ENCODE assay signal across 19 mouse cellular contexts in genomic region chr17:25441417-25441816, GRCm38 (mm10). TPM values are rescaled to one million over a fixed set of nuclear protein-coding genes. Genes with fewer than 3 reads are reported as not detected.
"Had no signal": no experiment of that assay in that cellular context is flagged by ENCODE, and none has a peak within 500 bp of the region (broad histone marks: within the 10 kb centered on the region; RNA-seq: fewer than 3 reads in every experiment).

No protein-coding gene starts in this region.

- ATAC-seq: midbrain, embryonic 13.5 days; midbrain, embryonic 15.5 days had no signal

- H3K27ac ChIP-seq: limb, embryonic 15.5 days; midbrain, embryonic 10.5 days; midbrain, embryonic 13.5 days; midbrain, embryonic 15.5 days; neural tube, embryonic 12.5 days; stomach, embryonic 15.5 days; stomach, postnatal 0 days had no signal

- H3K9me3 ChIP-seq: limb, embryonic 15.5 days; midbrain, embryonic 10.5 days; midbrain, embryonic 15.5 days; neural tube, embryonic 12.5 days; stomach, embryonic 15.5 days had no signal

- H3K4me1 ChIP-seq: neural tube, embryonic 12.5 days had no signal

- H3K9ac ChIP-seq: limb, embryonic 15.5 days; lung, embryonic 14.5 days; midbrain, embryonic 13.5 days; midbrain, embryonic 15.5 days; neural tube, embryonic 12.5 days; stomach, embryonic 15.5 days had no signal

- H3K27me3 ChIP-seq: limb, embryonic 15.5 days; midbrain, embryonic 15.5 days; stomach, embryonic 15.5 days had no signal

- H3K36me3 ChIP-seq: limb, embryonic 15.5 days; midbrain, embryonic 10.5 days; midbrain, embryonic 13.5 days; midbrain, embryonic 15.5 days; neural tube, embryonic 12.5 days; stomach, embryonic 15.5 days had no signal

- DNase-seq: lung, adult 18-20 months; lung, embryonic 14.5 days; lung, postnatal 10 days; lung, postnatal 4 days; right cerebral cortex, postnatal 14 days; thymus, adult 18-20 months; thymus, postnatal 25 days had no signal

- H3K4me3 ChIP-seq: limb, embryonic 15.5 days; midbrain, embryonic 10.5 days; midbrain, embryonic 13.5 days; midbrain, embryonic 15.5 days; neural tube, embryonic 12.5 days; stomach, embryonic 15.5 days had no signal

- H3K4me2 ChIP-seq: limb, embryonic 15.5 days; lung, embryonic 14.5 days; midbrain, embryonic 13.5 days; midbrain, embryonic 15.5 days; neural tube, embryonic 12.5 days; stomach, embryonic 15.5 days had no signal

RNA-seq across cellular contexts. Expression of gene Cacna1h, which starts 7.8 kb away (rescaled TPM):
- total RNA-seq: megakaryocyte, adult 5-6 weeks had no signal

RNA-seq across cellular contexts. Expression of gene Tekt4, which starts 13.0 kb away (rescaled TPM):
- total RNA-seq: megakaryocyte, adult 5-6 weeks; megakaryocyte-erythroid progenitor cell, adult 5-6 weeks; monocyte, adult 5-6 weeks; neutrophil, adult 5-6 weeks had no signal
- polyA plus RNA-seq: limb, embryonic 15.5 days had no signal

RNA-seq across cellular contexts. Expression of gene Sstr5, which starts 55.7 kb away (rescaled TPM):
- total RNA-seq: megakaryocyte, adult 5-6 weeks; megakaryocyte-erythroid progenitor cell, adult 5-6 weeks; monocyte, adult 5-6 weeks; neutrophil, adult 5-6 weeks had no signal
- polyA plus RNA-seq: lung, embryonic 14.5 days; midbrain, embryonic 10.5 days; neural tube, embryonic 12.5 days; spleen, adult 2 months had no signal
